Mouse (Mus musculus) liver, embryonic 12.5 days (tissue): ENCODE measurements around the gene Pdcd4. TPM values are rescaled to one million over a fixed set of nuclear protein-coding genes. Genes with fewer than 3 reads are reported as not detected.

Experiments used
- ATAC-seq: fragments of 200-750 bp; cut with Nextera tagmentation; 2 replicates; pipeline ENCODE4 v1.8.0; 2017; ENCODE audit warnings: moderate number of reproducible peaks, mild to moderate bottlenecking, moderate library complexity
- H3K27ac ChIP-seq: fragments of 300-500 bp; sonication (generic); 2 replicates; pipeline ENCODE4 v1.5.1; 2016; ENCODE audit warnings: mild to moderate bottlenecking
- H3K27me3 ChIP-seq: fragments of 300-500 bp; sonication (generic); replicated peaks from 2 replicates; pipeline ENCODE4 v1.6.1; 2016; ENCODE audit warnings: mild to moderate bottlenecking, moderate library complexity
- H3K36me3 ChIP-seq: fragments of 300-500 bp; sonication (generic); 2 replicates; pipeline ENCODE4 v1.6.1; 2016; ENCODE audit warnings: mild to moderate bottlenecking, moderate library complexity
- H3K4me1 ChIP-seq: fragments of 300-500 bp; sonication (generic); 2 replicates; pipeline ENCODE4 v1.6.1; 2016
- H3K4me2 ChIP-seq: fragments of 300-500 bp; sonication (generic); 2 replicates; pipeline ENCODE4 v1.6.1; 2016; ENCODE audit warnings: mild to moderate bottlenecking, moderate library complexity
- H3K4me3 ChIP-seq: fragments of 300-500 bp; sonication (generic); 2 replicates; pipeline ENCODE4 v1.5.1; 2016; ENCODE audit warnings: mild to moderate bottlenecking, moderate library complexity
- H3K9ac ChIP-seq: fragments of 300-500 bp; sonication (generic); 2 replicates; pipeline ENCODE4 v1.6.1; 2016; ENCODE audit warnings: mild to moderate bottlenecking, moderate library complexity
- H3K9me3 ChIP-seq: fragments of 300-500 bp; sonication (generic); replicated peaks from 2 replicates; pipeline ENCODE4 v1.6.1; 2016; ENCODE audit warnings: mild to moderate bottlenecking, moderate library complexity
- WGBS: fragments of 180-500 bp; shearing (Covaris S2); methylation state at CpG from one replicate; pipeline ENCODE4 v1.1.7; 2016; ENCODE audit not compliant: insufficient replicate concordance; 5-methylcytosine and 5-hydroxymethylcytosine counted together
- polyA plus RNA-seq: library from polyadenylated mRNA; unstranded; fragments of >200 nt; fragmentation: Nextera tagmentation; extraction: Ambion mirVana; gene quantifications from 2 replicates; pipeline ENCODE4 v1.2.1, GENCODE M21; 2016

Pdcd4 gene
- polyA plus RNA-seq, 1 experiment from 2014 or later: 24.4 TPM

GRCm38 (mm10) chr19:53859149-53859548, 32.9 kb upstream of the Pdcd4 start:
- WGBS: 32% methylated on average over 9 of the region's 9 CpGs
- no peak overlapping the region for H3K4me3 ChIP-seq
- H3K9me3 ChIP-seq: no peaks in the 10 kb centered on the region
- H3K27ac ChIP-seq: no peak overlapping the region
- no peaks in the 10 kb centered on the region for H3K36me3 ChIP-seq
- no peak overlapping the region for H3K9ac ChIP-seq
- H3K27me3 ChIP-seq: no peaks in the 10 kb centered on the region
- H3K4me1 ChIP-seq: peaks cover 19% of the 10 kb centered on the region
- ATAC-seq: peak; percentile 80
- H3K4me2 ChIP-seq: peak overlapping the region; percentile 42

GRCm38 (mm10) chr19:53859593-53859992, 32.4 kb upstream of the Pdcd4 start:
- H3K9me3 ChIP-seq: no peaks in the 10 kb centered on the region
- H3K4me2 ChIP-seq: peak overlapping the region; percentile 42
- H3K27ac ChIP-seq: no peak overlapping the region
- WGBS: 66% methylated on average over 7 of the region's 7 CpGs
- H3K4me1 ChIP-seq: peaks cover 19% of the 10 kb centered on the region
- no peaks in the 10 kb centered on the region for H3K27me3 ChIP-seq
- H3K36me3 ChIP-seq: no peaks in the 10 kb centered on the region
- H3K9ac ChIP-seq: no peak overlapping the region
- no peak overlapping the region for H3K4me3 ChIP-seq
- ATAC-seq: no peak

- Histone ChIP-seq H3K9ac (no peak overlapping the region), H3K36me3 (no peaks in the 10 kb centered on the region)
- no peak for ATAC-seq
Observed at GRCm38 (mm10) chr19:53861346-53861745, 30.7 kb upstream of the Pdcd4 start.

GRCm38 (mm10) chr19:53862573-53863246, 29.3 kb upstream of the Pdcd4 start:
- Histone ChIP-seq H3K4me1 (peaks cover 19% of the 10 kb centered on the region), H3K4me3 (no peak overlapping the region), H3K9ac (no peak overlapping the region), H3K36me3 (no peaks in the 10 kb centered on the region), H3K9me3 (no peaks in the 10 kb centered on the region), H3K27me3 (no peaks in the 10 kb centered on the region), H3K27ac (no peak overlapping the region), H3K4me2 (no peak overlapping the region)
- 58% methylated on average over 8 of the region's 8 CpGs for whole genome bisulfite sequencing
- no peak for ATAC-seq

More at GRCm38 (mm10) chr19:53861346-53861745, 30.7 kb upstream of the Pdcd4 start:
- Histone ChIP-seq H3K4me1 (peaks cover 19% of the 10 kb centered on the region), H3K27ac (no peak overlapping the region), H3K4me3 (no peak overlapping the region), H3K9me3 (no peaks in the 10 kb centered on the region), H3K27me3 (no peaks in the 10 kb centered on the region), H3K4me2 (no peak overlapping the region)
- WGBS: 75% methylated on average over 7 of the region's 7 CpGs

- H3K4me2 ChIP-seq: no peak overlapping the region
- H3K4me3 ChIP-seq: no peak overlapping the region
- no peaks in the 10 kb centered on the region for H3K4me1 ChIP-seq
- H3K9me3 ChIP-seq: no peaks in the 10 kb centered on the region
- H3K27me3 ChIP-seq: no peaks in the 10 kb centered on the region
- no peak for ATAC-seq
- no peak overlapping the region for H3K9ac ChIP-seq
- H3K36me3 ChIP-seq: no peaks in the 10 kb centered on the region
- H3K27ac ChIP-seq: no peak overlapping the region
Observed at GRCm38 (mm10) chr19:53867238-53867637, 24.8 kb upstream of the Pdcd4 start.

GRCm38 (mm10) chr19:53868125-53868524, 23.9 kb upstream of the Pdcd4 start:
- Histone ChIP-seq H3K4me3 (no peak overlapping the region), H3K27ac (no peak overlapping the region), H3K9ac (no peak overlapping the region), H3K9me3 (no peaks in the 10 kb centered on the region), H3K4me2 (no peak overlapping the region), H3K36me3 (no peaks in the 10 kb centered on the region), H3K4me1 (no peaks in the 10 kb centered on the region), H3K27me3 (0 out of 2 replicates have a peak, but pooled peaks cover 2% of the 10 kb centered on the region)
- no peak for ATAC-seq
- WGBS: 80% methylated on average over 6 of the region's 6 CpGs

- Histone ChIP-seq H3K9me3 (no peaks in the 10 kb centered on the region), H3K27me3 (0 out of 2 replicates have a peak, but pooled peaks cover 2% of the 10 kb centered on the region), H3K4me1 (no peaks in the 10 kb centered on the region), H3K27ac (no peak overlapping the region), H3K9ac (no peak overlapping the region), H3K4me2 (no peak overlapping the region), H3K4me3 (no peak overlapping the region), H3K36me3 (no peaks in the 10 kb centered on the region)
- ATAC-seq: no peak
- WGBS: 82% methylated on average over 1 of the region's 1 CpGs
Observed at GRCm38 (mm10) chr19:53868796-53869195, 23.2 kb upstream of the Pdcd4 start.

- no peaks in the 10 kb centered on the region for H3K4me1 ChIP-seq
- WGBS: 39% methylated on average over 4 of the region's 4 CpGs
- H3K27ac ChIP-seq: no peak overlapping the region
- H3K9me3 ChIP-seq: no peaks in the 10 kb centered on the region
- no peak for ATAC-seq
- 0 out of 2 replicates have a peak, but pooled peaks cover 2% of the 10 kb centered on the region for H3K27me3 ChIP-seq
- no peak overlapping the region for H3K4me2 ChIP-seq
- no peaks in the 10 kb centered on the region for H3K36me3 ChIP-seq
- no peak overlapping the region for H3K4me3 ChIP-seq
- H3K9ac ChIP-seq: no peak overlapping the region
Observed at GRCm38 (mm10) chr19:53869427-53870385, 22.3 kb upstream of the Pdcd4 start.

GRCm38 (mm10) chr19:53870568-53870967, 21.5 kb upstream of the Pdcd4 start:
- H3K9me3 ChIP-seq: no peaks in the 10 kb centered on the region
- H3K36me3 ChIP-seq: no peaks in the 10 kb centered on the region
- WGBS: 51% methylated on average over 2 of the region's 2 CpGs
- no peak overlapping the region for H3K4me3 ChIP-seq
- ATAC-seq: no peak
- no peak overlapping the region for H3K4me2 ChIP-seq
- H3K27me3 ChIP-seq: 0 out of 2 replicates have a peak, but pooled peaks cover 2% of the 10 kb centered on the region
- H3K27ac ChIP-seq: no peak overlapping the region
- no peaks in the 10 kb centered on the region for H3K4me1 ChIP-seq
- H3K9ac ChIP-seq: no peak overlapping the region

GRCm38 (mm10) chr19:53871502-53871901, 20.5 kb upstream of the Pdcd4 start:
- H3K4me3 ChIP-seq: no peak overlapping the region
- H3K4me1 ChIP-seq: no peaks in the 10 kb centered on the region
- ATAC-seq: no peak
- H3K27me3 ChIP-seq: 0 out of 2 replicates have a peak, but pooled peaks cover 2% of the 10 kb centered on the region
- no peaks in the 10 kb centered on the region for H3K36me3 ChIP-seq
- H3K4me2 ChIP-seq: no peak overlapping the region
- H3K27ac ChIP-seq: no peak overlapping the region
- no peak overlapping the region for H3K9ac ChIP-seq
- 74% methylated on average over 6 of the region's 6 CpGs for WGBS
- H3K9me3 ChIP-seq: no peaks in the 10 kb centered on the region

GRCm38 (mm10) chr19:53872994-53873713, 18.9 kb upstream of the Pdcd4 start:
- 0 out of 2 replicates have a peak, but pooled peaks cover 2% of the 10 kb centered on the region for H3K27me3 ChIP-seq
- WGBS: 72% methylated on average over 6 of the region's 6 CpGs
- no peaks in the 10 kb centered on the region for H3K9me3 ChIP-seq
- no peak overlapping the region for H3K27ac ChIP-seq
- H3K4me3 ChIP-seq: no peak overlapping the region
- no peak for ATAC-seq
- H3K4me1 ChIP-seq: no peaks in the 10 kb centered on the region
- no peaks in the 10 kb centered on the region for H3K36me3 ChIP-seq
- no peak overlapping the region for H3K9ac ChIP-seq
- no peak overlapping the region for H3K4me2 ChIP-seq
